Mouse (Mus musculus) embryonic facial prominence, embryonic 11.5 days (tissue): ENCODE measurements around the gene E130309D02Rik. TPM values are rescaled to one million over a fixed set of nuclear protein-coding genes. Genes with fewer than 3 reads are reported as not detected.
A peak's percentile ranks its signal among the peaks of the same experiment; 100 is the strongest.

Source experiments
- ATAC-seq: fragments of 200-750 bp; cut with Nextera tagmentation; replicated peaks from 2 replicates; pipeline ENCODE4 v1.8.0; 2017; ENCODE audit warnings: low read depth; ENCODE audit not compliant: insufficient number of reproducible peaks, low FRiP score, low TSS enrichment
- DNase-seq: peaks from one replicate; pipeline ENCODE4 v3.0.0-alpha.2; 2015; ENCODE audit warnings: low spot score
- H3K27ac ChIP-seq: fragments of 300-500 bp; sonication (generic); replicated peaks from 2 replicates; pipeline ENCODE4 v1.5.1; 2014; ENCODE audit warnings: mild to moderate bottlenecking, low read depth, low read length, control low read depth
- H3K27me3 ChIP-seq: fragments of 300-500 bp; sonication (generic); 2 replicates; pipeline ENCODE4 v1.6.1; 2014; ENCODE audit warnings: mild to moderate bottlenecking, low read length, moderate library complexity, mixed read lengths; ENCODE audit not compliant: control insufficient read depth, insufficient read depth
- H3K36me3 ChIP-seq: fragments of 300-500 bp; sonication (generic); replicated peaks from 2 replicates; pipeline ENCODE4 v1.6.1; 2014; ENCODE audit warnings: low read depth, mild to moderate bottlenecking, low read length, moderate library complexity, mixed read lengths; ENCODE audit not compliant: control insufficient read depth, insufficient read depth
- H3K4me1 ChIP-seq: fragments of 300-500 bp; sonication (generic); 2 replicates; pipeline ENCODE4 v1.6.1; 2014; ENCODE audit warnings: low read length, mixed read lengths; ENCODE audit not compliant: control insufficient read depth, insufficient read depth
- H3K4me2 ChIP-seq: fragments of 300-500 bp; sonication (generic); 2 replicates; pipeline ENCODE4 v1.6.1; 2014; ENCODE audit warnings: low read depth, mild to moderate bottlenecking, control low read depth, low read length, moderate library complexity
- H3K4me3 ChIP-seq: fragments of 300-500 bp; sonication (generic); 2 replicates; pipeline ENCODE4 v1.5.1; 2014; ENCODE audit warnings: low read depth, low read length, control low read depth
- H3K9ac ChIP-seq: fragments of 300-500 bp; sonication (generic); replicated peaks from 2 replicates; pipeline ENCODE4 v1.6.1; 2014; ENCODE audit warnings: mild to moderate bottlenecking, control low read depth, low read length
- H3K9me3 ChIP-seq: fragments of 300-500 bp; sonication (generic); replicated peaks from 2 replicates; pipeline ENCODE4 v1.6.1; 2016; ENCODE audit warnings: mild to moderate bottlenecking, low read length, inconsistent platforms, mixed read lengths; ENCODE audit not compliant: control insufficient read depth
- WGBS: fragments of 180-500 bp; shearing (Covaris S2); extraction: QIAGEN DNeasy Blood & Tissue Kit; methylation state at CpG from one replicate; pipeline ENCODE4 v1.1.7; 2014; 5-methylcytosine and 5-hydroxymethylcytosine counted together
- polyA plus RNA-seq: library from polyadenylated mRNA; unstranded; fragments of >200 nt; fragmentation: Nextera tagmentation; extraction: Ambion mirVana; gene quantifications from 2 replicates; pipeline ENCODE4 v1.2.1, GENCODE M21; 2014

Gene E130309D02Rik
- polyA plus RNA-seq, 1 experiment from 2014 or later: 35.5 TPM

- no peak overlapping the region for H3K4me2 ChIP-seq
- H3K9me3 ChIP-seq: no peaks in the 10 kb centered on the region
- H3K36me3 ChIP-seq: no peaks in the 10 kb centered on the region
- no peak overlapping the region for H3K9ac ChIP-seq
- H3K4me3 ChIP-seq: no peak overlapping the region
- no peak overlapping the region for H3K27ac ChIP-seq
- WGBS: 75% methylated on average over 9 of the region's 9 CpGs
- H3K27me3 ChIP-seq: peaks cover 59% of the 10 kb centered on the region
- H3K4me1 ChIP-seq: peaks cover 2% of the 10 kb centered on the region; the same call in 1 of the 2 replicates
- ATAC-seq (no peak), DNase-seq (no peak)
These were observed 25.9 kb downstream of the E130309D02Rik start for GRCm38 (mm10) chr5:143289299-143289698.

GRCm38 (mm10) chr5:143288378-143288911 is 26.7 kb downstream of the E130309D02Rik start:
- Histone ChIP-seq H3K4me3 (peak overlapping the region; percentile 27; the same call in 1 of the 2 replicates), H3K27me3 (peaks cover 50% of the 10 kb centered on the region), H3K9me3 (no peaks in the 10 kb centered on the region), H3K4me2 (peak overlapping the region; percentile 62), H3K36me3 (no peaks in the 10 kb centered on the region), H3K27ac (no peak overlapping the region), H3K9ac (peak overlapping the region; percentile 34; the same call in 1 of the 2 replicates), H3K4me1 (peaks cover 2% of the 10 kb centered on the region; the same call in 1 of the 2 replicates)
- whole genome bisulfite sequencing: 8% methylated on average over 9 of the region's 9 CpGs
- no peak for DNase-seq
- ATAC-seq: no peak

GRCm38 (mm10) chr5:143287774-143288328 is 27.3 kb downstream of the E130309D02Rik start:
- H3K36me3 ChIP-seq: no peaks in the 10 kb centered on the region
- ATAC-seq (0 out of 2 replicates have a peak, but pooled peaks have one; percentile 22), DNase-seq (peak; percentile 26)
- H3K4me2 ChIP-seq: peak overlapping the region; percentile 62
- H3K27me3 ChIP-seq: peaks cover 44% of the 10 kb centered on the region
- H3K9ac ChIP-seq: peak overlapping the region; percentile 34
- no peaks in the 10 kb centered on the region for H3K9me3 ChIP-seq
- H3K4me1 ChIP-seq: peaks cover 2% of the 10 kb centered on the region; the same call in 1 of the 2 replicates
- no peak overlapping the region for H3K27ac ChIP-seq
- 3% methylated on average over 48 of the region's 48 CpGs for WGBS
- peak overlapping the region; percentile 27 for H3K4me3 ChIP-seq

- no peaks in the 10 kb centered on the region for H3K9me3 ChIP-seq
- 45% methylated on average over 6 of the region's 6 CpGs for WGBS
- H3K4me1 ChIP-seq: no peaks in the 10 kb centered on the region
- H3K9ac ChIP-seq: no peak overlapping the region
- peaks cover 23% of the 10 kb centered on the region for H3K27me3 ChIP-seq
- H3K4me3 ChIP-seq: no peak overlapping the region
- ATAC-seq: no peak
- no peak overlapping the region for H3K27ac ChIP-seq
- H3K36me3 ChIP-seq: no peaks in the 10 kb centered on the region
- no peak for DNase-seq
- no peak overlapping the region for H3K4me2 ChIP-seq
These were observed 30.4 kb downstream of the E130309D02Rik start for GRCm38 (mm10) chr5:143284762-143285161.

- Histone ChIP-seq H3K27me3 (no peaks in the 10 kb centered on the region; the same call in 1 of the 2 replicates), H3K9me3 (no peaks in the 10 kb centered on the region), H3K36me3 (no peaks in the 10 kb centered on the region), H3K4me3 (no peak overlapping the region), H3K9ac (no peak overlapping the region), H3K4me1 (no peaks in the 10 kb centered on the region), H3K27ac (no peak overlapping the region), H3K4me2 (no peak overlapping the region)
- DNase-seq (no peak), ATAC-seq (no peak)
- WGBS: 34% methylated on average over 10 of the region's 10 CpGs
These were observed 35.9 kb downstream of the E130309D02Rik start for GRCm38 (mm10) chr5:143279247-143279646.

- WGBS: 46% methylated on average over 5 of the region's 5 CpGs
- ATAC-seq: no peak
These were observed 39.4 kb downstream of the E130309D02Rik start for GRCm38 (mm10) chr5:143275761-143276160.

GRCm38 (mm10) chr5:143272540-143273330 is 42.4 kb downstream of the E130309D02Rik start:
- Histone ChIP-seq H3K27me3 (no peaks in the 10 kb centered on the region), H3K36me3 (no peaks in the 10 kb centered on the region), H3K4me3 (no peak overlapping the region), H3K9ac (no peak overlapping the region), H3K9me3 (no peaks in the 10 kb centered on the region), H3K4me1 (no peaks in the 10 kb centered on the region; the same call in none of the 2 replicates), H3K4me2 (no peak overlapping the region), H3K27ac (no peak overlapping the region)
- no peak for ATAC-seq
- DNase-seq: no peak
- 89% methylated on average over 16 of the region's 16 CpGs for WGBS

More at GRCm38 (mm10) chr5:143275761-143276160, 39.4 kb downstream of the E130309D02Rik start:
- no peak overlapping the region for H3K27ac ChIP-seq
- H3K4me2 ChIP-seq: no peak overlapping the region
- no peak overlapping the region for H3K9ac ChIP-seq
- H3K27me3 ChIP-seq: no peaks in the 10 kb centered on the region; the same call in 1 of the 2 replicates
- DNase-seq: no peak
- H3K4me1 ChIP-seq: no peaks in the 10 kb centered on the region; the same call in 1 of the 2 replicates
- H3K36me3 ChIP-seq: no peaks in the 10 kb centered on the region
- no peaks in the 10 kb centered on the region for H3K9me3 ChIP-seq
- no peak overlapping the region for H3K4me3 ChIP-seq
